Mouse (Mus musculus) gastrocnemius, postnatal 25 days (tissue): ENCODE measurements at regions not wholly inside any gene's neighbourhood (a gene's known extent, or its start where the extent isn't known, plus 50 kb on each side); places are given as distances from the start of the nearest gene placed in this dataset.

Source experiments
- DNase-seq: peaks from one replicate; pipeline ENCODE4 v3.0.0; 2022

DNA sequence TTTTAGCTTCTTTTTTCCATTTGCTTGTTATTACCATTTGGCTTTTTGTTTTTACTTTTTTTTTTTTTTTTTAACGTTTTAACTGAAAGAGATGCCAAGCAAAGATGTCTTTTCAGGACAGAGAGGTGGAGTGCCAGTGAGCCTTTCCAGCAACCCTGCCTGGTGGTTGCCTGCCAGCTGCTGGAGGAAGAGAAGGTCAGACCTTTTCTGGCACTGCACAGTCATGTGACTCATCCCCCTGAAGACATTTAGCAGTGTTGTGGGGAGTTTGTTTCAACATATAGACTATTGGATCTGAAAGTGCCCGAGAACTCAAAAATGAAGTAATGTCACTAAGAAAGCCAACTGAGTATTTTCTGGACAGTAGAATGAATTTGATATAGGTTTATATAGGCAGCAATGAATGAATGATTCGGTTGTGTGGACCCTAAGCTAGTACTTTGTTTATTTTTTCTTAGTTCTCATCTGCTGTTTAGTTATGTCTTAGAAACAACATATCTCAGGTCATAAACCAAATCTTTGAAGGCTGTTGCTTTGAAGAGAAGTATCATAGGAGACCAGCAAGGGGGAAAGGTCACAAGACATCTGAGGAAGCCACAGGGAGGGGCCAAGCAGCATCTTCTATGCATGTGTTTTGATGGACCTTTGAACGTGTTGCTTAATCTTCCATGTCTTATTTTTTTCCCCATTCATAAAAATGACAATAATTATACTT, 604.2 kb downstream of the Ptprc start:
- DNase-seq = peak; percentile 62

DNA sequence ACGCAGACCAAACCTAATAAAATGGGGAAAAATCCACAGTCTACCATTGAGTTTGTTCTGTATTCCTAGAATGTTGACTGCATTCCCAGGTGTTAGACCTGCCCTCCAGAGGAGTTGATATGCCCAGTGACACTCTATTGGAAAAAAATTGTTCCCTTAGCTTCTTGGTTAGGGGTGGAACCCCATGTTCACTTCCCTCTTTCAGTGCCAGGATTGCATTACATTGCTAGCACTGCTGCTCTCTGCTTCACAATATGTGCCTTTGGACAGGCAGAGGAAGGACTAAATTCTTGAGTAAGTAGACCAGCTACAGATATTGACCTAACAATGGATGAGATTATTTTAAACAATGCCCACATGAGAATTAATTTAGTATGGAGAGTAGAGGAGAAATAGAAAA, 607.3 kb upstream of the Nr5a2 start:
- DNase-seq = no peak

DNA sequence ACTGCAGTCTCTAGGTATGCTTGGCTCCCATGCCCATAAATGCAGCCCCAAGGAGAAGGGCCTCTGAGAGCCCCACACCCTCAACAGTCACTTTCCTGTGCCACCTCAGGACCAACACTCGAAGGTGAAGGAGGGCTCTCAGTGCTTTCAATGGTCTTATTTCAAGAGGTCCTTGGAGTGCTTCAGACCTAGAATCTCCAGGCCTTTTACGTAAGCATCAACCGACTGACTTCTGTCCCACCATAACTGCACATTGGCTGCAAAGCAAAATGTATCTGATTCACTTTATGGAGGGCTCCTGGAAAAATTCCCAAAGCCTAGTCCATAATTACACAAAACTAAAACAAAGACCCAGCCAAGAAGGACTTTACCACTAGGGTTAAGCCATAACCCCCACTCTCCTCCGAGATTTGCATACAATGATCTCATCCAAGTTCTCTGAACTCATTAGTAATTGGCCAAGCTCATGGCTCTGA, 605.4 kb upstream of the Nr5a2 start:
- no peak for DNase-seq

DNA sequence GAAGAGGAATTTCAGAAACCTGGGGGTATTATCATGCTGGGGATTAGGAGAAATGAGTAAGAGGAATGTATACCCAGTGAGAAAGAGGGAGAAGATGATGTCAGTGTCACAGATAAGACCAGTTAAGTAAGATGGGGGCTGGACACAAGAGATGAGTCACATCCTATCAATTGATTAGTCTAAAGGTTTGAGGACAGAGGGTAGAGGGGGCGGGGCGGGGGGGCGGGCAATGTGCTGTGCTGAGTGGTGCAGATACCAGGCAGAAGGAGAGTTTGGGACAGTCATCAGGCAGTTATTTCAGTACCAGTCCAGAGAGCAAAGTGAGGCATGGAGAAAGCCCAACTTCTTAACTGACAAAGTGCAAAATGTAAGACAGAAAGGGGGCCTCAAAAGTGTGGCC, 601.4 kb upstream of the Nr5a2 start:
- no peak for DNase-seq

DNA sequence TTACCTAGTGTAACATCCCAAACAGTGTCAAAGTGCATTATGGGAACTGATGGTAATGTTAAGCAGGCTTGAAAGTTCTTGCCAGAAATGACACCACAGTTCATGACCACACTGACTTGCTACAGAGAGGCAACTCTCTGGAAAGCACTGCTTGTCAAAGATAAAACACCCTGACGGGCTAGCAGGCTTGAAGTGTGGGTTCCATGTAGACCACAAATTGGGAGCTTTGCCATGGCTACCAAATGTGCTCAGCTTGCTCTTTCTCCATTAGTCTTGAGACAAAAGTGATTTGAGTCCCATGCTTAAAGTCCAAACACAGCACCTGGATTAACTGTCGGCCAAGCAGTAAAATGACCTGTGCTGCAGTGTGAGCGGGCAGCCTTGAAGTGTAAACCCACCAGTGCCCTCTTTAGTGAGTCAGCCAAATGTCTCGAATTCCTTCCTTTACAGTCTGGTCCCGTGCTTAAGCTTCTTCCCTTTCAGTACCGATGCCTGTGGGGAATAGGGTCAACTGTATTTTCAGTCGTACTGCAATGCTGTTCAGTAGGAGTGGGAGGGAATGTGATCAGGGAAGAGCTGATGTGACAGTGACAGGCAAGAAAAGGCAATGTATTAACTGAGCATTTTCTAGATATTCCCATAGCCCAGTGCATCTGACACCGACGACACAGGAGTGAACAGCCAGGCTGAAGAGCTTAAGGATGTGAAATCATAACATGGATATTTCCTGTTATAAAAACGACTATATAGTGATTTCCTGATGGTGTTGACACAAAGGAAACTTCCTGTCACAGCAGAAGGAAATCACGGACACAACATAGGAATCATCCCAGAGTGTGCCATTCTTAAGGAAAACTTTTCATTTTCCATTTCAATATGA, 600.4 kb upstream of the Nr5a2 start:
- DNase-seq = no peak

DNA sequence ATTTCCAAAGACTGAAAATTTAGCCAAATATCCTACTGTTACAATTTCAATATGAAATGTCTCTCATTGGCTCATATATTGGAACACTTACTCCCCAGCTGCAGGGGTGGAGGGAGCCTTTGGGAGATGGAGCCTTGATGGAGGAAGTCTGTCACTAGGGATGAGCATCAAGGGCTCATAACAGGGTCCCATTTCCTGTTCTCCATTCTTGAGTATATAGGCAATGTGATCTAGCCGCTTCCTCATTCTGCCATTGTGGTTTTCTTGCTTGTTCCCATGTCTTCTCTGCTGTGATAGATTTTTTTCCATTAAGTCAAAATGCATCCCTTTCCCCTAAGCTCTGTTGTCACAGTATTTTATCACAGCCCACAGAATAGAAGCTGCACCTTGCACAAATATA, 589.4 kb upstream of the Nr5a2 start:
- DNase-seq = no peak

DNA sequence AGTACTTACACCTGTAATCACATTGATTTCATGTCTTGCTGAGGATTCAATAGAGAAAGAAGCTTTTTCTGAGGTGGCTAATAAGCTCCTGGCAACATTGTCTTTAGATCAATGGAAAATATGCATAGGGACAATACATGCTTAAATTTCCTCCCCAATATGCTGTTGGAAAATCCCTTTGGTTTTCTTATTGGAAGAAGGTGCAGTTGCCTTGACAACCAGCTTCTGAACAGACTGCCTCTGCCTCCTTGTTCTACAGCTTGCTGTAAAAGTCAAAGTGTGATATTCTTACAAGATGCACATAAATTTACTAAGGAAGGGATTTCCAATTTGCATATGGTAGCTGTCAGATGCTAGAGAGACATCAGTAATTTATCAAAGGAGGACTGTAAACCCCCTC, 585.4 kb upstream of the Nr5a2 start:
- DNase-seq = no peak

DNA sequence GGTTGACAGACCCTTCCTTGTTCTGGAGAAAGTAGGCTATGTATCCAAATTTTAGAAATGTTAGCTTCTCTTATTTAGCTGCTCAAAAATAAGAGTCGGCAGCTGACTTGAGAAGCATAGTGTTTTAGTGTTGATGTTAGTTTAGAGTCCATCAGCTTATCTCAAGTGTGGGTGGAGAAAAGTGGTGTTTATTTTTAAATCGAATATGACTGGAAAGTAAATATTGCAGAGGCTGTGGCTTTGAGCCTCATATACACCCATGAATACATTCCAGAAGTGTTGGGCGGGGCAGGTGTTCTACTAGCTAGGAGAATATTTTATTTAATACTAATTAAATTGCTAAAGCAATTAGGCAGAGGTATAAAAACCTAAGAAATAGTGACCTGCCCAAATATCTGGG, 583.6 kb upstream of the Nr5a2 start:
- no peak for DNase-seq

DNA sequence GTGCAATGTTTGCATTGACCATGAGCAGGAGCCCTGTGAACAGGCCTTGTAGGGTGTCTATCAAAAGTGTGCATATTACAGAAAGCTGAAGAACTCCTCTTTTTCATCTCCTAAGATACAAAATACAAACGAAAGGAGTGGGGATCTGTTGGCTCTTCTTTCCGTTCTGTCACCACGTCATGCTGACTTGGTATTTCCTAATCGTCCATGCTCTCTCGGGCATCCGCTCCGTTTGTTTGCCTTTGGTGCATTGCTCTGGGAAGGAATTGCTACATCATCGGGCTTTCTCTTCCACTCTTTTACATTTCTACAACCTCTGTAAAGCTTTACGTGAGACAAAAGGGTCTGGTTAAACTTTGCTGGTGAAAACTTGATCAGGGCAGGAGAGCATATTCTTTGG, 581.2 kb upstream of the Nr5a2 start:
- no peak for DNase-seq

DNA sequence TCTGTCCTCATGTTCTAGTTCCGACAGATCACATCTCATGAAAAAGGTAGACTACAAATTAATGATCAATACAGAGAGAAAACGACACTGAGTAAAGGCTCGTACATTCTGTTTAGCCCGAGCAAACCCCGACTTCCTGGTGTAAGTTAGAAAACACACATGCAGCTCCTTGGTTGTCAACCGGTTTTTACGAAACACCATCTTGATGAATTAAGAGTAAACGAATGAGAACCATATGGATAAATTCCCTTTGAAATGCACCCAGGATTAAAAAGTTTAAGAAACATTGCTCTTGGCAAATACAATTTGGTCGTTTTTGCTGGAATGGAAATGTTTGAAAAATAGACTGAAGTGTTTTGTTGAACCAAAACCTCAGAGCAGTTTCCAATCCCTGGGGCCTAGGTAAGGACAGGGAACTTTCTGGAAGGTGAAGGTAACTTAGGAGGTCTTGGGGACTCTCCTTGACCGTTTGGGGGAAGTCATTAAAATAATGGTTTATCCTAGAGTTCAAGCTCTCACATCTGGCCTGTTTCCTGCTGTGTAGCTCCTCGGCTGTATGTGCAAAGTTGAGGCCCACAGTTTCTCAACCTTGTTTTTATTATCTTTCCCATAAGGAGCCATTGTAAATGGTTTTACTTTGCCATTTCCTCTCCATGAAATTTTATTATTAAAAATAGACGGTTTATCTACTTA, 579.3 kb upstream of the Nr5a2 start:
- DNase-seq = no peak

DNA sequence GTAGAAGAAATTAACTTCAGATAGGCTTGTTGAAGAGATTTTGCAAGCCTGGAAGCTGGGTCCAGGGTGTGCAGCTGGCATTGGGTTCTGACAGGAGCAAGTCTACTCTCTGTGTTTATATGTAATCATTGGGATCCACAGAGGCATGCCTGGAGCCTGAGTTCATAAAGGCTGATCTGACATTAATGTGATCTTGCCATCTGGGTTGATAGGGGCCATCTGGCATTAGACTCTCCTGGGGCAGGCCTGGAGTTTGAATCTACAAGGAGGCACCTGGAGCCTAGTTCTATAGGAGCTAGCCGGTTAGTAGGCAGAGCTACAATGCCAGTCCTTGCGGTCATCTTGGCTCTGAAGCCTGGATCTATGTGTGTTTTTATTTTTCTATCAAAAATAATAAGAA, 554.5 kb upstream of the Nr5a2 start:
- DNase-seq = no peak

DNA sequence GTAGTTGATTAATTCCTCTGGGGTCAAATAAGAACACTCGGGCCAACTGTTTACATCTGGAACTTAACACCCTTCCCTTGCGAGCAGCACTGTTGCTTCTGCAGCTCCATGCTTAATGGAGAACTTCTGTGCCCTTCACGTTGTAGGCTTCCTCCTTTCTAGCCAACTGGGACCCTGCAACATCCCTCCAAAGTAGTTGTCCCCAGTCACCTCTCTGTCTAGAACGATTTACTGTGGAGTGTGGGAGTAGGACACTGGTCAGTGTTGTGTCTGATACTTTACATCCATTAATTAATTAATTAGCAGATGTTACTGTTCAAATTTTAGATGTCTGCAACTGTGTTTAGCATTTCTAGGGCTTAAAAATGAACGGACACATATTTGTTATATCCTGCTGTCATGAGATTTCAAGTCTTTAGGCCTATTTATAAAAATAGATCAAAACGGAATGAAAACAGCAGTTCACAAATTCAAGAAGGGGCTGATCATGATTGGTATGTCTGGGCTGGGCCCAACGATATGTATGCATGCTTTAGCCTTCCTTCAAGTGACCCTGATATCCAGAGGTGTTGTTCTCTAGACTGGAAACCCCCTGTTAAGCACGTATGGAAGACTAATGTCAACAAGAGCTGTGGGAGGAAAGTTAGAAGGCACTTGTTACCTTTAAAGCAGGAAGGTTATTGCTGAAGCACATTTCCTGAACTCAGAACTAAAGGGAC, 543.6 kb upstream of the Nr5a2 start:
- DNase-seq = no peak

DNA sequence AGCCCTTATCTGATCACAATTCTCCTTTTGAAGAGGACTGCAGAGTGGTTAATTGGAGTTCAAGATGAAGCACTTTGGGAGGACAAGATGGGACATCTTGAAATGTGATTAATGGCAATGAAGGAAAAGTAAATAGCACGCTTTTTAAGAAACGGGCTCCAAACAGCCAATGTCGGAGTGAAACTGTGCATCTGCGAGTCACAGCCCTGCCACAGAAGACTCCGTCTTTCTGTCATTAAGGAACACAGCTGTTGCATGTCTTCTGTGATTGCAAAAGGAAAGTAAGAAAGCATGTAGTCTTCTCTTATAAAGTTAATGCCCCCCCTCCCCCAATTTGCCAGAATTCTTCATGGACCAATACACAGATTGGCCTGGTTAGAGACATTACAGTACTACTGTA, 528.0 kb upstream of the Nr5a2 start:
- no peak for DNase-seq

DNA sequence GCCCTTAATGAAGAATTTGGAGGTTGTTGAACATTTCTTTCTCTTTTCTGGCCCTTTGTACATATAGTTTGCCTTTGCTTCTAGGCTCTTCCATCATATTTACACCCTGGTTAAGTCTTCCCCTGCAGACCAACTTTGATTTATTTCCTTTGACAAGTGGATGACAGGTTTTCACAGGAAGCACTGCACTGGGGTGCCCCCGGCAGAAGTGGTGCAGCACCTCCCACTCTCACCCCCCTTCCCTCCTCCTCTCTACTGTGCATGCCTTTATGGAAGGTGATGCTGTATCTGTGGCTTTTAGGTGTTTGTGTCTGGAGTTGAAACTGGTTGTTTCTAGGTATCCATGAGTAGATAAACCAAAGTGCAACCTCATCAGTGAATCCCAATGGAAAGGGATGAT, 518.2 kb upstream of the Nr5a2 start:
- DNase-seq = no peak

DNA sequence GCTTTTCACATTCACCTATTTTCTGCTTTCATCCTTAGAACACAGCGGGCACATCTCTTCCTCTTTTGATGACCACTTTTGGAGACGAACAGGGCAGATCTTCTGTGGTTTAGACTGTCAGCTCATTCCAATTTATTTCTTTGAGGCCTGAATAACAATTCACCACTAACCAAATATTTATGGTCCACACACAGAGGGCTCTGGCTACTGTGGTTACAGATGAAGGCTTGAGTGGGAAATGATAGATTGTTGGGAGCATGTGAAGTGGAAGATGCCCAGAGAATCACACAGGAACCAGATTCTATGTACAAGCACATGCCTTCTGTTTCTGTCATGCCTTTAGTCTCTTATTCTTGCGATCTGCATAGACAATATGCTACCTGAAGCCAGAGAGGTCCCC, 517.0 kb upstream of the Nr5a2 start:
- DNase-seq = no peak

DNA sequence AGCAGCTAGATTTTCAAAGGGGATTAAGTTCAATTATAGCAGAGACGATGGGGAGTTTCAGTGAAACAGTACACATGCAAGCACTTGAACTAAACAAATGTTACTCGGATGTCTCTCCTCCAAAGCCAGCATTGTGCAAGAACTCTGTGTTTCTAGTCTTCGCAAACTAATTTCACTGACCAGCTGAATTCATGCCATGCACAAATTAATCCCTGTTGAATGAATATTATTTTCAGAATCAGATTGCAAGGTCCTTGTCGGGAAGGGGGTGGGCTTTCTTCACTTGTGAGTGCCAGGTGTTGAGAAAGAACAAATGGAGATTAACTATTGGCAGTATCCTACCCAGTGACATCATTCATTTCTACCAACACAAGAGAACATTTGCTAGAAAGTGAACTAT, 514.6 kb upstream of the Nr5a2 start:
- no peak for DNase-seq

DNA sequence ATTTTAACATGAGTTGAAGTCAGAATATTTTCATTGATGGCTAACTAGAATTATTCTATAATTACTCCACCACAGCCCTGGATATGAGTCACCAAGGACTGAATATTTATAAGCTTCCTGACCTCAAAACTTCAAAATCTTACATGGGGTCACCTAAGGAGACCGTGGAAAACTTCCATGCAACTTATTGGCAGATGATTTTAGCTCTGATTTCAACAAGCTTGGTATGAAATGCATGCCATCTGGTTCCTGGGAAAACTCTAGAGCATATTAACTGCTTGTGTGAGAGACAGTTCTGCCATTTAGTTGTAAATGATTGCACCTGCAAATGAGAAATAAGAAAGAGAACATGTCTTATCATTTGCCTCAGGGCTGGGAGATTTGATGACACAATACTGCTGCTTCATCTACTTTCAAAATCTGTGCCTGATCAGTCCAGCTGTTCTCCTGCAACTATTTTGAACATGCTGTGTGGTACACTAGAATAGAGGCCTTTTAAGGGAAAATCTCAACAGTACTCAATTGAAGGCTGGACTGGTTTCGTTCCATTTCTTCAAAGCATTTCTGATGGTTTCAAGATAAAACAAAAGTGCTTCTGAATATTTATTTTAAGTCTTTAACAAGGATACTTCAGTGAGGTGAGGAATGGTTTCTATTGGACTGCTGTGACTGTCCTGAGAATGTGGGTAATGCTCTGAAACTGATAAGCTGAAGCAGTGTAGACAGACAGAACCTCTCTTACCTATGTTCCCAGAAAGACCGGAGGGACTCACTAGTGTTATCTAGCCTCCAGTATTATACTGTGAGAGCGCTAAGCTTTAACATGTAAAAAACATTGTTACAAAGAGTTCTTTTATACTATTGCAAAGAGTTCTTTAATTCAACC, 513.8 kb upstream of the Nr5a2 start:
- no peak for DNase-seq

DNA sequence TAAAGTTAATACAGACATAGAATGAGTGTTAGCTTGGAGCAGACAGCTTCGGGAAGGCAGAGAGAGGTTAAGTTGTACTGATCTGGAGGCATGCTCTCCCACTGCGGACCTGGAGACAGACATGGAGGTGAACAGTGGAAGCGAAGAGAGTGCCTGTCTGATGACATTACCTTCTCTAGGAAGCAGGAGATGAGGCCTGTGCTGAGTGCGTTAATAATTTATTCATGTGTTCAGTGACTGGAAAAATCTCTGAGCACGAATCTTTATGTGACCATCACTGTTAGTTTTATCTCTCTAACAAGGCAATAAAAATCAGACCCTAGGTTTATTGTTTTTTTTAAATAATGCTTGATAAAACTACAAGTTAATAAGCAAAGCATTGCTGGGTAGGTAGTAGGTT, 504.7 kb upstream of the Nr5a2 start:
- DNase-seq = no peak

DNA sequence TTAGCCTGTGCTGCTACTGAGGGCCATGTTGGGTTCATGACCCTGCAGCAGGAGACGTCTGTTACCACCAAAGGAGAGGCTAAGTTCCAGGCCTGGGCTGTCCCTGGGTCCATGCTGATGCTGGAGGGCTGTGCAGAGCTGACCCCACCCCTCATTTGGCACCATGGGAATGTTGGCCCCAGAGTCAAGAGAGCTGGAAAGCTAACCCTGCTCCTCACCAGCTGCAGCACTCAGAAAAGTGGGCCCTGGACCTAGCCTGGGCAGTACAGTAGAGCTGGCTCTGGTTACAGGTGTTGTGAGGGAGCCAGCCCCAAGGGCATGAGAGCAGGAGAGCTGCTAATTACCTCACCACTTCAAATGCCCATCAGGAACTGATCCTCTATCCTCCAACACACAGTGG, 500.9 kb upstream of the Nr5a2 start:
- no peak for DNase-seq

DNA sequence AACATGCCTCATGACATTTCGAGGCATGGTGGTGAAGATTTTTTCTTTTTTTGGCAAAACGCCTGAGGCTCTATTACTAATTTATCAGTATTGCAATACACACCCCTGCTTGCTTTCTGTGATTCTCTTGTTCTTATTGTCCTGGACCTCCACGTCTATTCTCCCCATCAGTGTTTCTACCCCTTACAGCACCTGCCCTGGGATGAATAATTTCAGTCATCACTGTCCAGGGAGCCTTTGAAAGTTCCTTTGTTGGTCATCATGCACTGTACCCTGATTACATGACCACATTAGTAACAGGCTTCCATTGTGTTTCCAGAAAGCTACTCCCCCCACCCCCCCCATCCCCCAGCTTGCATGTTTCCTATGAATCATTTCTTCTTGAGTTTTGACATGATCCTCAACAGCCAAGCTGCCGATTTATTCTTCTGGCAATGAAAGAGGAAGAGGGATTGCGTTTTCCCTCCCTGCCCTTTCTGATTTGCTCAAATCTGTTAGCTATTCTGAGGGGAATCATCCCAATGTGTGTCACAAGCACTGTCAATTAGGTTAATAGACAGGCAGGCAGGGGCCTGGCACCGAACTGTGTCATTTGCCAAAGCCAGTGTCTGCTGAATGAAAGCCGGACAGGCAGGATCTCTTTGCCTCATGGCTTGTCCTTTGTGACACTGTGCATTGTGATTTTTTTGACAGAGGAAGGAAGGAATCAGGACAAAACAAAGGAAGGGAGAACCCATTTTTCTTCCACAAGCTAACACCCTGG, 493.4 kb upstream of the Nr5a2 start:
- DNase-seq = no peak

DNA sequence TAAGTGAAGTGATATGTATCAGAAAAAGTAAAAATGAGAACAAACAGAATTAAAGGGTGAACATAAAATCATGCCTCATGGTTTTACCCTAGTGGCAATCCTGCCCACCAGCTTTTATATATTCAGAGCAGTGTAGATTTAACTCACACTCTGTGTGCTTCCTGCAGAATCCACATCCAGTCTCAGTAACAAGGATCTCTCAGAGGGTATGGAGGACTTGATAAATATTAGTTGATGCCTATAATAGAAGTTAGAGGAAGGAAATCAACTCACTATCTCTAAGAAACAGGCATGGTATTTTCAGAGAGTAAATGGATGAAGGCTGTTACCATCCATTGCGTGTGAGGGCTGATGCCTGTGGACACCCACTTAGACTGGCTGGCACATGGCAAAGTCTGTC, 492.5 kb upstream of the Nr5a2 start:
- no peak for DNase-seq
